Mouse (Mus musculus) embryonic facial prominence, embryonic 12.5 days (tissue): ENCODE measurements around the gene Zfp318. TPM values are rescaled to one million over a fixed set of nuclear protein-coding genes. Genes with fewer than 3 reads are reported as not detected.

Experiments used
- ATAC-seq: fragments of 200-750 bp; cut with Nextera tagmentation; 2 replicates; pipeline ENCODE4 v1.8.0; 2017; ENCODE audit not compliant: insufficient number of reproducible peaks, insufficient read depth, low FRiP score, low TSS enrichment
- H3K27ac ChIP-seq: fragments of 300-500 bp; sonication (generic); 2 replicates; pipeline ENCODE4 v1.5.1; 2016; ENCODE audit warnings: mild to moderate bottlenecking
- H3K27me3 ChIP-seq: fragments of 300-500 bp; sonication (generic); 2 replicates; pipeline ENCODE4 v1.6.1; 2016; ENCODE audit warnings: mild to moderate bottlenecking, moderate library complexity
- H3K36me3 ChIP-seq: fragments of 300-500 bp; sonication (generic); 2 replicates; pipeline ENCODE4 v1.6.1; 2016; ENCODE audit warnings: mild to moderate bottlenecking
- H3K4me1 ChIP-seq: fragments of 300-500 bp; sonication (generic); 2 replicates; pipeline ENCODE4 v1.6.1; 2016
- H3K4me2 ChIP-seq: fragments of 300-500 bp; sonication (generic); replicated peaks from 2 replicates; pipeline ENCODE4 v1.6.1; 2016; ENCODE audit warnings: mild to moderate bottlenecking, moderate library complexity
- H3K4me3 ChIP-seq: fragments of 300-500 bp; sonication (generic); 2 replicates; pipeline ENCODE4 v1.5.1; 2016; ENCODE audit warnings: mild to moderate bottlenecking
- H3K9ac ChIP-seq: fragments of 300-500 bp; sonication (generic); 2 replicates; pipeline ENCODE4 v1.6.1; 2016; ENCODE audit warnings: mild to moderate bottlenecking, moderate library complexity
- H3K9me3 ChIP-seq: fragments of 300-500 bp; sonication (generic); 2 replicates; pipeline ENCODE4 v1.6.1; 2016; ENCODE audit warnings: mild to moderate bottlenecking, moderate library complexity
- WGBS: fragments of 180-500 bp; shearing (Covaris S2); methylation state at CpG from one replicate; pipeline ENCODE4 v1.1.7; 2016; 5-methylcytosine and 5-hydroxymethylcytosine counted together
- polyA plus RNA-seq: library from polyadenylated mRNA; unstranded; fragments of >200 nt; fragmentation: Nextera tagmentation; extraction: Ambion mirVana; gene quantifications from 2 replicates; pipeline ENCODE4 v1.2.1, GENCODE M21; 2016

Gene Zfp318
- polyA plus RNA-seq, 1 experiment from 2014 or later, result 18.2 TPM

DNA sequence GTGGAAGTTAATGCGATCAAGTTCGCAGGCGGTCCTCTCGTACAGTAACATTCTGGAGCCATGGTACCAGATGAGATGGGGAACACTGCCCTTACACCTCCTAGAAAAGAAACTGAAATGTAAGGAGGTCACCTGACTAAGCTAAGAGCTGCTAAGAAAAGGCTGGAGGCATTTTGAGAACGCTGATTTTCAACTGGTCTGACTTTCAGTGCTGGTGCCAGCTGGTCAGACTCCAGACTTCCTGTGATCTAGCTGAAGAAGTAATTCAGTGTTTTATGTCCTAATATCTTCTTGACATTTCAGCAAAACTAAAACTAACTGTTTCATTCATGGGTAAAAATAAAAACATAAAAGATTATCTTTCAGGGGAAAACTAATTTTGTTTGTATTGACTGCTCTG, 35.1 kb downstream of the Zfp318 start:
- H3K27me3 ChIP-seq, result no peaks in the 10 kb centered on the region
- no peak overlapping the region for H3K9ac ChIP-seq
- no peak overlapping the region for H3K4me2 ChIP-seq
- ATAC-seq, result no peak
- H3K4me1 ChIP-seq, result no peaks in the 10 kb centered on the region
- peaks cover 11% of the 10 kb centered on the region; the same call in 1 of the 2 replicates for H3K36me3 ChIP-seq
- 77% methylated on average over 5 of the region's 5 CpGs for WGBS
- H3K9me3 ChIP-seq, result no peaks in the 10 kb centered on the region
- no peak overlapping the region for H3K27ac ChIP-seq
- no peak overlapping the region for H3K4me3 ChIP-seq

DNA sequence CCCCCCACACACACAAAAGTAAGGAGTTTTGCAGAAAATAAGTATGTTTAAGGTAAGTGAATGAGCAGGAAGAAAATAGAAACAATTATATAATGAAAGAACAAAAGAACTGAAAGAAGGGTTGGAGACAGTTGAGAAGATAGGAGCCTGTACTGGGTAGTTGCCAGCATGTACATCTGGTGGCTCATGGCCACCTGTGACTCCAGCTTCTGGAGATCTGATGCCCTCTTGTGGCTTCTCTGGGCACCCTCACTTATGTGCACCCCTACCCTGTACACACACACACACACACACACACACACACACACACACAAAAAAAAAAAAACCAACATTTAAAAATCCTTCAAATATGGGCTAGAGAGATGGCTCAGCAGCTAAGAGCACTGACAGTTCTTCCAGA, 36.2 kb downstream of the Zfp318 start:
- Histone ChIP-seq H3K9me3 (no peaks in the 10 kb centered on the region), H3K4me2 (no peak overlapping the region), H3K36me3 (peaks cover 4% of the 10 kb centered on the region; the same call in 1 of the 2 replicates), H3K27ac (no peak overlapping the region), H3K9ac (no peak overlapping the region), H3K27me3 (no peaks in the 10 kb centered on the region), H3K4me3 (no peak overlapping the region), H3K4me1 (no peaks in the 10 kb centered on the region)
- no peak for ATAC-seq

DNA sequence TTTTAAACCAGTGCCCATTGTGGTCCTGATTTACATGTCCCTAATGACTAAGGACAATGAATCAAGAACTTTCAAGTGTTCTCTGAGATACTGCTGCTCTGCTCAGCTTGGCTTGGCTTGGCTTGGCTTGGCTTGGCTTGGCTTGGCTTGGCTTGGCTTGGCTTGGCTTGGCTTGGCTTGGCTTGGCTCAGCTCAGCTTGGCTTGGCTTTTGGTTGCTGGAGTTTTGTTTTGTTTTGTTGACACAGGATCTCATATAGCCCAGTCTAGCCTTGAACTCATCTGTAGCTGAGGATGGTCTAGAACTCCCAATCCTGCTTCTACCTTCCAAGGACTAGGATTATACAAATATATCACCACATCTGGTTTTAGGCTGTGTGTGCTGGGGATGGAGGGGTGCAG, 43.0 kb downstream of the Zfp318 start:
- no peak overlapping the region for H3K4me2 ChIP-seq
- no peaks in the 10 kb centered on the region for H3K36me3 ChIP-seq
- 0 out of 2 replicates have a peak, but pooled peaks cover 3% of the 10 kb centered on the region for H3K27me3 ChIP-seq
- H3K4me3 ChIP-seq, result no peak overlapping the region
- H3K4me1 ChIP-seq, result no peaks in the 10 kb centered on the region
- no peak for ATAC-seq
- H3K9me3 ChIP-seq, result no peaks in the 10 kb centered on the region
- no peak overlapping the region for H3K27ac ChIP-seq
- no peak overlapping the region for H3K9ac ChIP-seq

DNA sequence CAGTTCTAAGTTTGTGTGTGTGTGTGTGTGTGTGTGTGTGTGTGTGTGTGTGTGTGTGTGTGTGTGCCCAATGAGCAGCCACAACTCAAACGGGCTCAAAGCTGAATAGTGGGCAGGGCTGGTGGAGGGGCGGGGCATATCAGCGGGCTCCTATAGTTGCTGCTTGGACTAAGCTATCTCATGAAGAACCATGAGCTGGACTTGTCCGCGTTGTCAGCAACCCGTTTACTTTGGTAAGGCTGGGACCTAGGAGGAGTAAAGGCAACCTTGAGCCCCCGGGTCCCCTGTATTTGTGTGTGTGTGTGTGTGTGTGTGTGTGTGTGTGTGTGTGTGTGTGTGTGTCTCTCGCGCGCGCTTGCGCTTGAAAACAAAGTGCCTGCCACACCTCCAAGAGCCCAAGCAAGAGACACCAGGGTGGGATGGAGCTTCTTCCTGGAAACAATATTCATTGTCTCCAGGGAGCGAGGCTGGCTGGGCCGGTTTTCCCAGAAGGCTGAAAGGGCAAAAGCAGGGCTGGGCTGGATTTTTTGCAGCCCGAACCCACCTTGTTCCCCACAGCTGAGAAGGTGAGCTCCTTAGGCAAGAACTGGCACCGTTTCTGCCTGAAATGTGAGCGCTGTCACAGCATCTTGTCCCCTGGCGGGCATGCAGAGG, 45.4 kb downstream of the Zfp318 start, which contains the start of gene Crip3:
TSS of gene Crip3 (plus strand) at position 166 of the 654 bp plus-strand sequence.
- Histone ChIP-seq H3K4me2 (peak within 1 kb of the TSS; percentile 48), H3K9me3 (no peaks in the 10 kb centered on the region), H3K4me1 (0 out of 2 replicates have a peak, but pooled peaks cover 4% of the 10 kb centered on the region), H3K4me3 (0 out of 2 replicates have a peak within 1 kb of the TSS, but pooled peaks have one; percentile 17), H3K36me3 (no peaks in the 10 kb centered on the region), H3K27ac (no peak within 1 kb of the TSS), H3K9ac (no peak within 1 kb of the TSS), H3K27me3 (0 out of 2 replicates have a peak, but pooled peaks cover 3% of the 10 kb centered on the region)
- ATAC-seq, result no peak
- 11% methylated on average over 16 of the region's 18 CpGs for WGBS

DNA sequence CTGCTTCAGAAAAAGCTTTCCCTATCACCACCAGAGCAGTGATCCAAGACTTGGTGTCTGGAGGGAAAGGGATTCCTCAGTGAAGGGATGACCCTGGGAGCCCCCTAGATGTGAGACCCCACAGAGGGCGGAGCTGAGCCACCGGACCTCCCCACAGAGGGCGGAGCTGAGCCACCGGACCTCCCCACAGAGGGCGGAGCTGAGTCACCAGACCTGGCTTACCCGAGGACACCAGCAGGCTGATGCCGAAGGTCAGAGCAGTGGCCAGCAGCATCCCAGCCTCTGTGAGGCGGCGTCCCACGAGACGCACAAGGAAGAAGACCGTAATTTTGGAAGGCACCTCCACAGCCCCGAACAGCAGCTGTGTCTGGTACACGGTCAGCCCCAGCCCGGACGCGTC, 50.1 kb downstream of the Zfp318 start:
- H3K36me3 ChIP-seq, result no peaks in the 10 kb centered on the region
- H3K4me1 ChIP-seq, result 0 out of 2 replicates have a peak, but pooled peaks cover 11% of the 10 kb centered on the region
- 0 out of 2 replicates have a peak overlapping the region, but pooled peaks have one; percentile 33 for H3K9ac ChIP-seq
- no peaks in the 10 kb centered on the region for H3K9me3 ChIP-seq
- peak overlapping the region; percentile 47 for H3K4me2 ChIP-seq
- peak overlapping the region; percentile 21; the same call in 1 of the 2 replicates for H3K4me3 ChIP-seq
- no peak overlapping the region for H3K27ac ChIP-seq
- ATAC-seq, result no peak
- peaks cover 11% of the 10 kb centered on the region; the same call in 1 of the 2 replicates for H3K27me3 ChIP-seq
- WGBS, result 7% methylated on average over 17 of the region's 17 CpGs

DNA sequence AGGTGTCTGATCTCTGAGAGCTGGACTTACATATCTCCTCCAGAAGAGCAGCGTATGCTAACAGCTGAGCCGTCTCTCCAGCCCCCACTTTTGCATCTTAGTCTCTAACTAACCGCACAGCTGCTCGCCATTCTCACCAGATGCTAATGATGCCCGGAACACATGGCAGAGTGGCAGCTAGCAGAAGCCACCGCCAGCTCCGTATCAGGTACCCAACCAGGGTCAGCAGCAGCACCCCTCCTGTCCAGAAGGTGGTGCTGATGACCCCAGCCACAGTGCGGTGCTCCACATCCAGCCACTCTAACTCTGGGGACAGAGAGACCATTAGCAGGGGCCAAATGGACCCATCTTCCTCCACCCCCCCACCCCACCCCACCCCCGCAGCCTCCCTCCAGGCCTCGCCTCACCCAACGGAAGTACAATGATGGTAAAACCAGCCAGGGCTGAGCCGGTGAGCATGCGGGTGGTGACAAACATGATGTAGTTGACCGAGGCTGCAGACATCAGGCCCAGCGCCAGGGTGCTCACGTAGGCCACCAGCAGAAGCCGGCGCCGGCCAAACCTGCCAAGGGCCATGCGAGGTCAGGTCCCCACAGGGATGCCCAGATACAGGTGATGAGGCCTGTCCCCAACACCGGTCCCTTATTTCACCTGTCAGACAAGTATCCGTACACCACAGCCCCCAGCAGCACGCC, 53.3 kb downstream of the Zfp318 start:
- Histone ChIP-seq H3K27me3 (peaks cover 17% of the 10 kb centered on the region), H3K27ac (no peak overlapping the region), H3K9me3 (no peaks in the 10 kb centered on the region), H3K4me3 (no peak overlapping the region), H3K4me1 (0 out of 2 replicates have a peak, but pooled peaks cover 11% of the 10 kb centered on the region), H3K36me3 (no peaks in the 10 kb centered on the region), H3K9ac (no peak overlapping the region), H3K4me2 (0 out of 2 replicates have a peak overlapping the region, but pooled peaks have one; percentile 17)
- 29% methylated on average over 23 of the region's 23 CpGs for WGBS
- ATAC-seq, result peak; percentile 71; the same call in 1 of the 2 replicates

DNA sequence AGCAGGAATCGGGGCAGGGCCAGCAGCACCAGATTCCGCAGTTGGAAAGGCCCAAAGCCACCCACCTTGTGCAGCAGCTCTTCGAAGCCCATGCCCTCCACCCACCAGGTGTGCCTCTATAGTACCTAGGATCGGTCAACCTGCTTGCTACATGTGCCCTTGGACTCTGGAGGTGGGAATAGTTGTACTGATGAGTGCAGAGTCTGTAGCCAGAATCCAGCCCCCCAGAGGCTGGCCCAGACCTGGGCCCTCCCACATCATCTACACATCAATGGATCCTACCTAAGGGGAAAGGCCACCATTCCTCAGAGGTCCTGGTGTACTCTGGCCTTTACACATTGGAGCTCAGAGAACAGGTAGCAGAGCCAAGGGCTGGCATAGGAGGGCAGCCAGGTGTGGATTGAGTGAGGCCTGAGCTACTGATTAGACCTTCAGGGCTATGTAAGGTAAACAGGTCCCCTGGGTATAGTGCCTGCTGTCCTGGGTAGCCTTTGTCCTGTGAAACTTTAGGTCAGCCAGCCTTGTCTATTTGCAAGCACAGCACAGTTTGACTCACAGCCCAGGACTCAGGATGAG, 54.9 kb downstream of the Zfp318 start, which contains the start of gene Slc22a7:
TSS of gene Slc22a7 (minus strand) at position 160 of the 576 bp plus-strand sequence.
- H3K4me3 ChIP-seq, result no peak within 1 kb of the TSS
- H3K9ac ChIP-seq, result no peak within 1 kb of the TSS
- WGBS, result 85% methylated on average over 4 of the region's 4 CpGs
- no peak within 1 kb of the TSS for H3K27ac ChIP-seq
- peaks cover 33% of the 10 kb centered on the region for H3K27me3 ChIP-seq
- H3K4me2 ChIP-seq, result no peak within 1 kb of the TSS
- no peaks in the 10 kb centered on the region for H3K36me3 ChIP-seq
- no peak for ATAC-seq
- no peaks in the 10 kb centered on the region for H3K9me3 ChIP-seq
- H3K4me1 ChIP-seq, result peaks cover 20% of the 10 kb centered on the region; the same call in 1 of the 2 replicates

DNA sequence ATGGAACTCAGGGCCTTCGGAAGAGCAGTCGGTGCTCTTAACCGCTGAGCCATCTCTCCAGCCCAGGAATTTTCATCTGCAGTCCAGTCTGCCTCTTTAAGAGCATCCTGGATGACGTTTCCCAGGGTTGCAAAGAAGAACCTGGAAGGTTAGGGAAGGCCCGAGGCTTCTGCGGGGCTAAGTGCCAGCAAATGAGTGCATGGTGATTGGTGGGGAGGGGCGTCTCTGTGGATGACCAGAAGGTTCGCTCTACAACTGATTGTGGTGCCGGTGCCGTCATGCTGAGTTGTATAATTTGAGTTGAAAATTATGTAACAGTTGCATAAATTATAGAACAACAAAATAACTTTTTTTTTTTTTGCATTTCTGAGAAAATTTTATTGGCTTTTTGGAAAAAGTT, 55.6 kb downstream of the Zfp318 start:
- H3K36me3 ChIP-seq, result no peaks in the 10 kb centered on the region
- no peak for ATAC-seq
- H3K4me1 ChIP-seq, result peaks cover 13% of the 10 kb centered on the region; the same call in 1 of the 2 replicates

DNA sequence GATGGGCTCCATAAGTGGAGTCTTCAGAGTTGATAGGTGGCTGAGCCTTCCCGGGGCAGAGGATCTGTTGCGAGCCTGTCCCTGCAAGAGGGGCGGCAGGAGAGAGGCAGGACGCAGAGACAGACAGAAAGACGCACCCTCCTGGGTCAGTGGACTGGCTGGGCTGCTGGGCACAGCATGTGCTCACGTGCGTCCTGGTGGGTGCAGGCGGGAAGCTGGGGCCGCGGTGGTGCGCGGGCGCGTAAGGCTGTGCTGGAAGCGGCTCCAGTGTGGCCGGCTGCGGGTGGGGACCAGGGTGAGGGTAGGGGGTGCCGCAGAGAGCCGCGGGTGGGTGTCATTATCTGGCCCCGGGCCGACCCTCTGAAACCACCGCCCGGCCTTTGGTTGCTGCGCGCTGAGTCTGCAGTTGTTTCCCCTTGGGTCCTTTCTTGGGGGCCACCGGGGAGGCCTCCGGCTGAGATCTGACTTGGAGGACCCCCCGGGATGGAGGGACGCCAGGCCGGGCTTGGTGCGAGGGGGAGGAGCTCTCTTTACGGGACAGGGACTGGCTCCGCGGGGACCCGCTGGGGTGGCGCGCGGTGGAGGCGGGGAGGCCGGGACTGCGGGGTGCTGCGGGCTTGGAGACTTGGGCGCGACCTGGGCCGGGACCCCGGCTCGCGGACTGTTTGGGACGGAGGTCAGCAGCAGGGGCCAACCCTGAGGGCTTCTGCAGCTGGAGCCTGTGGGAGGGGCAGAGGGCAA, 61.5 kb downstream of the Zfp318 start:
- no peak for ATAC-seq
- Histone ChIP-seq H3K36me3 (no peaks in the 10 kb centered on the region), H3K9ac (peak overlapping the region; percentile 58), H3K4me2 (peak overlapping the region; percentile 78), H3K4me3 (peak overlapping the region; percentile 39), H3K9me3 (no peaks in the 10 kb centered on the region), H3K27me3 (peaks cover 61% of the 10 kb centered on the region), H3K27ac (no peak overlapping the region), H3K4me1 (peaks cover 24% of the 10 kb centered on the region)
- WGBS, result under 1% methylated on average over 49 of the region's 50 CpGs

More for the DNA sequence above, 55.6 kb downstream of the Zfp318 start:
- Histone ChIP-seq H3K9ac (no peak overlapping the region), H3K4me3 (no peak overlapping the region), H3K27me3 (peaks cover 41% of the 10 kb centered on the region), H3K9me3 (no peaks in the 10 kb centered on the region), H3K27ac (no peak overlapping the region), H3K4me2 (no peak overlapping the region)
- WGBS, result 95% methylated on average over 10 of the region's 10 CpGs

DNA sequence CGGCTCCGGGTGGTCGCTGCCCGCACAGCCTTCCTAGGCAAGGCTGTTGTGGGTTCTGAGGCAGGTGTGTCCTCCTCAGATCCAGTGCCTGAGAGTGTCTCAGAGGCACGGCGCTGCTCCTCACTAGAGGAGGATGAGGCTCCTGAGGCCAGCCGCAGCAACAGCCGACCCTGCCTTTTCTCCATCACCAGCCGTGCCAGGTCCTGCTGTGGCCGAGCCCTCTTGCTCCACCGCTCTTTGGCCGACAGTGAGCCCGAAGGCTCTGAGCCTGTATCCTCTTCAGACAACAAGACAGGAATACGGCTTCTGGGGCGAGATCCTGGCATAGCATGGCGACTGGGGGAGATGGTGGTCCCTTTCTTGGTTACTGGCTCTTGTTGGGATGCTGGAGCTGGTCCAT, 62.7 kb downstream of the Zfp318 start:
- H3K9ac ChIP-seq, result no peak overlapping the region
- H3K4me3 ChIP-seq, result no peak overlapping the region
- H3K36me3 ChIP-seq, result no peaks in the 10 kb centered on the region
- WGBS, result 91% methylated on average over 16 of the region's 16 CpGs
- H3K27ac ChIP-seq, result no peak overlapping the region
- H3K27me3 ChIP-seq, result peaks cover 56% of the 10 kb centered on the region
- H3K4me1 ChIP-seq, result peaks cover 24% of the 10 kb centered on the region
- no peak for ATAC-seq
- H3K9me3 ChIP-seq, result no peaks in the 10 kb centered on the region
- H3K4me2 ChIP-seq, result no peak overlapping the region

DNA sequence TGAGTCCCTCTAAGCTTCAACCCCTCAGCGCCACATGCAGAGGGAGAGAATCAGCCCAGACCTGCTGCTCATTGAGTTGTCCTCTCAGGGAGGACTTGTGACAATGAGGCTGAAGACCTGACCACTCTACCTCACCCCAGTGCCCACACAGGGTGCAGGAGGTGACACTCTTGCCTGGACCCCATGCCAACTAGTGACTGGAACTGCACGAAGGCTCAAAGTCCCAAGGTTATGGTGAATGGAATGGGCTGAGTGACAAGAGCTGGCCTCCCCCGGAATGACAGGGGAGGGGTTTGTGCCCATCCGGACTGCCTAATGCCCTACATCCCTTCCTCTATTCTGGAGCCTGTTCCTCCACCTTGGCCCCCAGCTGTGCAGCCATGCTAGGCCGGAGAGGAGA, 69.2 kb downstream of the Zfp318 start:
- peaks cover 51% of the 10 kb centered on the region for H3K27me3 ChIP-seq
- H3K27ac ChIP-seq, result no peak overlapping the region
- ATAC-seq, result no peak
- H3K4me3 ChIP-seq, result no peak overlapping the region
- WGBS, result 34% methylated on average over 5 of the region's 5 CpGs
- no peak overlapping the region for H3K4me2 ChIP-seq
- H3K4me1 ChIP-seq, result peaks cover 15% of the 10 kb centered on the region
- H3K9me3 ChIP-seq, result no peaks in the 10 kb centered on the region
- H3K9ac ChIP-seq, result no peak overlapping the region
- no peaks in the 10 kb centered on the region for H3K36me3 ChIP-seq
